Mouse (Mus musculus) heart, embryonic 14.5 days (tissue): ENCODE results near the gene Brinp2. TPM values are rescaled to one million over a fixed set of nuclear protein-coding genes. Genes with fewer than 3 reads are reported as not detected.

ENCODE experiments used
- ATAC-seq: fragments of 200-750 bp; cut with Nextera tagmentation; 2 replicates; pipeline ENCODE4 v1.8.0; 2017; ENCODE audit warnings: low read depth, moderate TSS enrichment; ENCODE audit not compliant: insufficient number of reproducible peaks, insufficient read depth, low FRiP score
- H3K27ac ChIP-seq, 2 experiments: fragments of 200-500 bp in 1 of 2; fragments of 300-500 bp in 1 of 2; sonication (generic) in 1 of 2; replicated peaks in 1 of 2; 2 replicates each; pipeline ENCODE4 v1.5.1; 2012 to 2014; ENCODE audit warnings: low read depth in 2 of 2, low read length in 2 of 2, control low read depth in 1 of 2, mild to moderate bottlenecking in 1 of 2, mixed read lengths in 1 of 2; ENCODE audit not compliant: control insufficient read depth in 1 of 2, insufficient read depth in 1 of 2
- H3K27me3 ChIP-seq: fragments of 300-500 bp; sonication (generic); 2 replicates; pipeline ENCODE4 v1.6.1; 2014; ENCODE audit warnings: mild to moderate bottlenecking, low read length, control low read depth; ENCODE audit not compliant: control insufficient read depth, insufficient read depth
- H3K36me3 ChIP-seq: fragments of 300-500 bp; sonication (generic); 2 replicates; pipeline ENCODE4 v1.6.1; 2014; ENCODE audit warnings: mild to moderate bottlenecking, control low read depth, low read length, mixed read lengths; ENCODE audit not compliant: control insufficient read depth, insufficient read depth
- H3K4me1 ChIP-seq, 2 experiments: fragments of 200-500 bp in 1 of 2; fragments of 300-500 bp in 1 of 2; sonication (generic) in 1 of 2; 2 replicates each; pipeline ENCODE4 v1.6.1; 2012 to 2014; ENCODE audit warnings: low read length in 2 of 2, control low read depth in 1 of 2, mixed read lengths in 1 of 2; ENCODE audit not compliant: control insufficient read depth in 2 of 2, insufficient read depth in 2 of 2
- H3K4me2 ChIP-seq: fragments of 300-500 bp; sonication (generic); 2 replicates; pipeline ENCODE4 v1.6.1; 2014; ENCODE audit warnings: mild to moderate bottlenecking, low read length
- H3K4me3 ChIP-seq, 2 experiments: fragments of 200-500 bp in 1 of 2; fragments of 300-500 bp in 1 of 2; sonication (generic) in 1 of 2; 2 replicates each; pipeline ENCODE4 v1.5.1; 2012 to 2014; ENCODE audit warnings: low read length in 2 of 2, mild to moderate bottlenecking in 2 of 2, control low read depth in 1 of 2, low read depth in 1 of 2, moderate library complexity in 1 of 2; ENCODE audit not compliant: control insufficient read depth in 1 of 2, insufficient read depth in 1 of 2
- H3K9ac ChIP-seq: fragments of 300-500 bp; sonication (generic); 2 replicates; pipeline ENCODE4 v1.6.1; 2014; ENCODE audit warnings: mild to moderate bottlenecking, low read length
- H3K9me3 ChIP-seq: fragments of 300-500 bp; sonication (generic); 2 replicates; pipeline ENCODE4 v1.6.1; 2016; ENCODE audit warnings: low read length, control low read depth; ENCODE audit not compliant: control insufficient read depth
- WGBS: fragments of 180-500 bp; shearing (Covaris S2); extraction: QIAGEN DNeasy Blood & Tissue Kit; methylation state at CpG from one replicate; pipeline ENCODE4 v1.1.7; 2014; 5-methylcytosine and 5-hydroxymethylcytosine counted together
- polyA plus RNA-seq: library from polyadenylated mRNA; unstranded; fragments of >200 nt; fragmentation: Nextera tagmentation; extraction: Ambion mirVana; gene quantifications from 2 replicates; pipeline ENCODE4 v1.2.1, GENCODE M21; 2014

Gene Brinp2
- polyA plus RNA-seq, 1 experiment from 2014 or later, result 0.42 TPM

DNA sequence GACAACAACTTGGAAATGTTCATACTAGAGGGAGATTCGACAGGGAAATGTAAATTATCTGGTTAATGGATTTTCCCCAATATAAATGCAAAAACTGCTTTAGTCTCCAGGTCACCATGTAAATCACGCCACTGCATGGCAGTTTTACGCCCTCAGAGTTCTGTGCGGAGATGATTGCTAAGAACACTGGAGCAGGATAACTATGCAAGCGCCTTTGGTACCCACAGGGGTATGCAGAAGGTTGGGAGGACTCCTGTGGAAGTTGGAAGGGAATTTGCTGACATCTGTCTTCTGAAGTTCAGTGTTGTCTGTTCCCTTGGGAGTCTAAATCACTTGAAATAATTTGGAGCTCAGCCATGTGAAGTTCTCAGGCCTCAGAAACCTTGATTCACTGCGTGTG, 26.2 kb upstream of the Brinp2 start:
- ATAC-seq, result no peak
- Histone ChIP-seq H3K9ac (no peak overlapping the region), H3K4me2 (no peak overlapping the region), H3K4me1 (no peaks in the 10 kb centered on the region), H3K4me3 (no peak overlapping the region), H3K27ac (no peak overlapping the region), H3K9me3 (no peaks in the 10 kb centered on the region), H3K27me3 (no peaks in the 10 kb centered on the region), H3K36me3 (no peaks in the 10 kb centered on the region)
- 74% methylated on average over 6 of the region's 6 CpGs for WGBS

DNA sequence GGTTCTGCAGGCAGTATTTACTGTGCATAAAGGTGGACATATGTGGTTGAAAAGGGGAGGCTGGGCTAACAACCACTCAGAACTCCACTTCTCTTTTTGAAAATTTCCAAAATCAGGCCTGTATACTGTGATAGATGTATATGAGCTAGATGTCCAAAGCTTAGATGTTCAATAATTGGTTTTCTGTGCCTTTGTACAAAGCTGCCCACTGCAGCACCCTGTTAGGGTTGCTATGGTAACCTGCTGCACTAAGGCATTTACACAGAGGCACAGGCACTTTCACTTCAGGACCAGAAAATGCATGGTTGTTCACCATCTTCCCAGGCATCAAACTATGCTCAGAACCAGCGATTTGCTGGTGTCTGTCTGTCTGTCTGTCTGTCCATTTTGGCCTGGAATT, 8.3 kb upstream of the Brinp2 start:
- 46% methylated on average over 1 of the region's 1 CpGs for WGBS
- H3K9ac ChIP-seq, result no peak overlapping the region
- peaks cover 30% of the 10 kb centered on the region for H3K27me3 ChIP-seq
- ATAC-seq, result no peak
- H3K4me2 ChIP-seq, result no peak overlapping the region
- H3K4me1 ChIP-seq, result peaks cover 3 to 6% of the 10 kb centered on the region in 2 experiments; a peak in 3 of 4 replicates
- H3K27ac ChIP-seq, result no peak overlapping the region
- no peaks in the 10 kb centered on the region for H3K36me3 ChIP-seq
- no peak overlapping the region for H3K4me3 ChIP-seq
- no peaks in the 10 kb centered on the region for H3K9me3 ChIP-seq

DNA sequence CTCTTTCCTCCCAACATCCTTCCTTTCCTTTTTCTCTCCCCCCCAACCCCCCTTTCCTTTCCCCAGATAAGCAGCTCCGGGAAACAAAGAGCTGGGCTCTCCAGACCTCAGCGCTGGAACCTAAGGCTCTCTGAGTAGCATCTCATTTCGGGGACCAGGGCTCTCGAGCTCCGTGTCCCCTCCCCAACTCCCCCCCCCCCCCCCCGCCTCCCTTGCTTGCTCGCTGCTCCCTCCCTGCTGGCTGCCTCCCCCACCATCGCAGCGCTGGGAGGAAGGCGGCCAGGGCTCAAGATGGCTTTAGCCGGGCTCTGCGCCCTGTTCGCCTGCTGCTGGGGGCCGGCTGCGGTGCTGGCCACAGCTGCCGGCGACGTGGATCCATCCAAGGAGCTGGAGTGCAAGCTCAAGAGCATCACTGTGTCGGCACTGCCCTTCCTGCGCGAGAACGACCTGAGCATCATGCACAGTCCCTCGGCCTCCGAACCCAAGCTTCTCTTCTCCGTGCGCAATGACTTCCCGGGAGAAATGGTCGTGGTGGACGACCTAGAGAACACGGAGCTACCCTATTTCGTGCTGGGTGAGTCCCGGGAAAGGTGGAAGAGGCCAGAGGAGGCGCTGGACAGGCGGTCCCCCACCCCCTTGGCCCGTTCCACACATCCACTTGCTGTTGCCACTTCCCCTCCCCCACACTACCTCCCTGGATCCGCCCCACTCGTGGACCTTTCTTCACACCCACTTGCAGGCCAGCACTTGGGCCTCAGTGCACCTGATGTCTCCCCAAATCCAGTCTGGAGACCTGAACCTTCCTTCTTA, 6.4 kb upstream of the Brinp2 start:
- Histone ChIP-seq H3K4me3 (peak overlapping the region; percentile 33 to 35), H3K4me2 (peak overlapping the region; percentile 68), H3K27ac (no peak overlapping the region), H3K27me3 (peaks cover 38% of the 10 kb centered on the region), H3K4me1 (peaks cover 3 to 6% of the 10 kb centered on the region in 2 experiments; a peak in 3 of 4 replicates), H3K9ac (0 out of 2 replicates have a peak overlapping the region, but pooled peaks have one; percentile 21), H3K36me3 (no peaks in the 10 kb centered on the region), H3K9me3 (no peaks in the 10 kb centered on the region)
- WGBS, result 2% methylated on average over 34 of the region's 37 CpGs
- ATAC-seq, result no peak

DNA sequence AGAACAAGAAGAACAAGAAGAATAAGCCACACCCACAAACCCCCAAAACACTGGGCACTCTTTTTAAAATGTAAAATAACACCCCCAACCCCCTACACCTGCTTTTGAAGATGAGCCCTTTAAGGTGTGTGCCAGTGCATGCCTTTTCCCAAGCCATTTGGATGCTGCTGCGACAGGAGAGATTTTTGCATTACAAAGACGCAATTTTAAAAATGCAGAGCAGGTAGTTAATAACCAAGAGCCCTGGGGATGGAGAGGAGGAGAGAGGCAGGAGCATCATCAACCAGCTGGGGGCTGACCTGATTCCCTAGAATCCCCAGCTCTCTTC, 5.8 kb upstream of the Brinp2 start, which contains the start of gene Astn1:
Gene Astn1 (plus strand): TSS at position 310 of the 328 bp plus-strand sequence.
- peak within 1 kb of the TSS; percentile 33 to 35 for H3K4me3 ChIP-seq
- WGBS, result 7% methylated on average over 2 of the region's 2 CpGs

DNA sequence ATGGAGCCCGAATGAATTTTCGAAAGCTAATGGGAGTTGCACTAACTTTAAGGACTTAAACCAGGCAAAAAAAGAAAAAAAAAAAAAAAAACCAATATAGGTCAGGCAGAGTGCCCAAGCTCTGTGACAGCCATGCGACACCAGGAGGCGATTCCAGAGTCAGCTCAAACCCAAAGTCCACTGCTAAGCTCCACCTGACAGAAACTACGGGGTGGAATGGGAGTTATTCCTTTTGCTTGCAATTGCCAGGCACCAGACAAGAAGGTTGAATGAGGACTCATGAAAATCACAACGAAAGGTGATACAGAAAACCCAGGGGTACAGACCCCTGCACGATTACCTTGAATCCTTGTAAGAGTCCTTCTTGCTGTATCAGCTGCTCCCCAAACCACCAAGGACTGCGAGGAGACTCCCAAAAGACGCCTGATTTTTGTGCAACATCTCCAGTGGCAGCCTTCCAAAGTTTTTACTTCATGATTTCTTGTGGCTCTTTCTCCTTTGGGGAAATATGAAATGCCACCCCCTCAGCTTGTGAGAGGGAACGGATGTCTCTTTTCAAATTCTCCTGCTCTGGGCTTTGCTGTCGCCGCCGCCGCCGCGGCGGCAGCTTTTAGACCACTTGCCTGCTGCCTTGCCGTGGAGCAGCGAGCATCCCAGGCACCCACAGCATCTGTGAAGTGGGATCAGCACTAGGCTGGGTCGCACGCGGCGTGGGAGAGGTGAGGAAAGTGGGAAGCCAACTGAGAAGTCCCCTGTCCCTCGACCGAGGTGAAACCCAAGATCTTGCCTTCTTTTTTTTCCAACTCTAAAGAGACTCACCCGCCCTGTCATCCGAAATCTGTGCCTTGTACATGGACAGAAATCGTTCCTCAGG, 712 bp downstream of the Brinp2 start:
- no peaks in the 10 kb centered on the region for H3K36me3 ChIP-seq
- peak overlapping the region; percentile 56 to 58 for H3K4me3 ChIP-seq
- H3K27ac ChIP-seq, result no peak overlapping the region
- H3K9ac ChIP-seq, result peak overlapping the region; percentile 34; the same call in 1 of the 2 replicates
- H3K9me3 ChIP-seq, result no peaks in the 10 kb centered on the region
- H3K4me1 ChIP-seq, result peaks cover 2 to 5% of the 10 kb centered on the region in 2 experiments; a peak in 1 of 4 replicates
- 12% methylated on average over 28 of the region's 28 CpGs for WGBS
- ATAC-seq, result no peak
- H3K4me2 ChIP-seq, result peak overlapping the region; percentile 90
- peaks cover 48% of the 10 kb centered on the region for H3K27me3 ChIP-seq

More for the DNA sequence above, 5.8 kb upstream of the Brinp2 start, which contains the start of gene Astn1:
- Histone ChIP-seq H3K4me2 (peak within 1 kb of the TSS; percentile 68), H3K9ac (0 out of 2 replicates have a peak within 1 kb of the TSS, but pooled peaks have one; percentile 21), H3K9me3 (no peaks in the 10 kb centered on the region), H3K27ac (no peak within 1 kb of the TSS), H3K36me3 (no peaks in the 10 kb centered on the region), H3K27me3 (peaks cover 42% of the 10 kb centered on the region), H3K4me1 (peaks cover 3 to 6% of the 10 kb centered on the region in 2 experiments; a peak in 3 of 4 replicates)
- no peak for ATAC-seq

DNA sequence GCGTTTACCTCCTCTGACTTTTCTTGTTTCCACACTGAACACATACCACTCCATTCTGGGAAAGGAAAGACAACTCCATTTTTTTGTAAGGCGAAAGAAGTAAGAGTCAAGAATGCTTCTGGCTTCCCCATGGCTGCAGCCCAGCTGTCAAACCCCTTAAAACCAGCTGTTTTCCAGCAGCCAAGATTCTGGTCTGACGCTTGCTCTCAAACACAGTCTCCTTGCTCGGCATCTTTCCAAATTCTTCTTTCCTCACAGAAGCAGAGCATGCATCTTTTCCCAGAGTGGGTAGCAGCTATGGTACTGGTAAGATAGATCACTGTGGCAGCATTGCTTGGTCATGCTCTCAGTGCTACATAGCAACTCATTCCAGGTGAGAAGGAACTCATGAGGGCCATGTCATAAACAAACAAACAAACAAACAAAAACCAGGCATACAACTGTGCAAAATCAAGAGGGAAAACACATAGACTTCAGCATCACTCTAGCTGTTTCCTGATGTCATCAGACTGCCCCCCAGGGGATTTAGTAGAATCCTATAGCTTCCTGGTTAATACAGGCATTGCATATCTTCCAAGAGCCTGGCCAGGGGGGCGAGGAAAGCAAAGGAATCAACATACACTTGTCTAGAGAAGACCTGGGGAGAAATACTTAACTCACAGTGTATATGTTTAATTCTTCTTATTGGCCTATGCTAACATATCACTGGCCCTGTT, 2.3 kb downstream of the Brinp2 start:
- H3K4me3 ChIP-seq, result no peak overlapping the region
- H3K4me2 ChIP-seq, result no peak overlapping the region
- WGBS, result 67% methylated on average over 5 of the region's 5 CpGs
- H3K36me3 ChIP-seq, result no peaks in the 10 kb centered on the region
- H3K9me3 ChIP-seq, result no peaks in the 10 kb centered on the region
- peaks cover 2 to 5% of the 10 kb centered on the region in 2 experiments; a peak in 1 of 4 replicates for H3K4me1 ChIP-seq
- H3K27ac ChIP-seq, result no peak overlapping the region
- no peak for ATAC-seq
- H3K27me3 ChIP-seq, result peaks cover 38% of the 10 kb centered on the region
- H3K9ac ChIP-seq, result no peak overlapping the region

DNA sequence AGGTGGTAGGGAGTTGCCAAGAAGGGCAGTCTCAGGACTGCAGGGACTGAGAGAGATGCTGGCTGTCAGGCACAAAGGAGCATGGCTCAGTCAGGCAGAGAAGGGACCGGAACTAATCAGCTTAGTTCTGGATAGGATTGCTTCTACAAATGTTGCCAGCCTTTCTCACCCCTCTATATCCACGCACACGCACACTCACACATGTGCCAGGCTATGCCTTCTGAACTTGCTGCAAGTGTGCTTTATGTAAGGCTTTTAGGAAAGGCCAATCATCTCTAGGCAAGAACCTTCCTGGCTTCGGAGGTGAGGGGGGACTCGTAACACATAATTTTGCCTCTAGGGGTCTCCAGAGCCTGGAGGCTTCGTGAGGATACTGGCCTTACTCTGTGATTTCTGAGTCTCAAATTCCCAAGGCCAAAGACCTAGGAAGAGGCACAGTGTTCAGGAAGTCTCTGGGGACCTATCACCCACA, 12.8 kb downstream of the Brinp2 start:
- Histone ChIP-seq H3K27me3 (no peaks in the 10 kb centered on the region), H3K36me3 (no peaks in the 10 kb centered on the region), H3K9ac (no peak overlapping the region), H3K9me3 (no peaks in the 10 kb centered on the region), H3K4me3 (no peak overlapping the region), H3K4me1 (no peaks in the 10 kb centered on the region), H3K4me2 (no peak overlapping the region), H3K27ac (no peak overlapping the region)
- ATAC-seq, result no peak
- 49% methylated on average over 6 of the region's 6 CpGs for WGBS
